Mouse (Mus musculus): ENCODE data around the gene Thra.

GRCm38 (mm10) chr11:98783236-98783696 is 42.8 kb downstream of the Thra start:
- TF ChIP-seq POLR2A (IDR thresholded peaks at IDR 0.05; ENCODE audit: insufficient read depth, low read depth, low read length) (peak; percentile 46), CTCF (IDR thresholded peaks at IDR 0.05; ENCODE audit: insufficient read depth, low read depth, low read length) (no peak)

All from olfactory bulb, adult 2 months (tissue).